Mouse (Mus musculus): ENCODE results near the gene Clstn3. TPM values are rescaled to one million over a fixed set of nuclear protein-coding genes. Genes with fewer than 3 reads are reported as not detected.

The Clstn3 gene
- polyA plus RNA-seq, 1 experiment = 0.31 TPM

- H3K9me3 ChIP-seq (ENCODE audit: control insufficient read depth, low read length) = no peaks in the 10 kb centered on the region
- no peak overlapping the region for H3K4me3 ChIP-seq (replicated peaks)
- H3K4me1 ChIP-seq (ENCODE audit: control insufficient read depth) = peaks cover 25% of the 10 kb centered on the region
- H3K27me3 ChIP-seq (ENCODE audit: control insufficient read depth) = no peaks in the 10 kb centered on the region
- H3K36me3 ChIP-seq (ENCODE audit: control insufficient read depth) = peaks cover 2% of the 10 kb centered on the region
- no peak for TF ChIP-seq GATA1 (IDR thresholded peaks at IDR 0.05; ENCODE audit: low read length)
- no peak for TF ChIP-seq TAL1 (IDR thresholded peaks at IDR 0.05; ENCODE audit: low read length)
These were observed 18.6 kb downstream of the Clstn3 start for GRCm38 (mm10) chr6:124446024-124446423.

- TF ChIP-seq GATA1 (IDR thresholded peaks at IDR 0.05; ENCODE audit: low read length) (no peak), TAL1 (IDR thresholded peaks at IDR 0.05; ENCODE audit: low read length) (no peak)
- peaks cover 2% of the 10 kb centered on the region; the same call in 1 of the 2 replicates for H3K4me1 ChIP-seq (ENCODE audit: control insufficient read depth)
- H3K36me3 ChIP-seq (ENCODE audit: control insufficient read depth) = no peaks in the 10 kb centered on the region
- no peaks in the 10 kb centered on the region for H3K27me3 ChIP-seq (ENCODE audit: control insufficient read depth)
- no peaks in the 10 kb centered on the region for H3K9me3 ChIP-seq (ENCODE audit: control insufficient read depth, low read length)
- no peak overlapping the region for H3K4me3 ChIP-seq (replicated peaks)
These were observed 21.3 kb downstream of the Clstn3 start for GRCm38 (mm10) chr6:124443338-124443737.

GRCm38 (mm10) chr6:124436245-124436644 is 28.3 kb downstream of the Clstn3 start:
- TF ChIP-seq GATA1 (IDR thresholded peaks at IDR 0.05; ENCODE audit: low read length) (no peak), TAL1 (IDR thresholded peaks at IDR 0.05; ENCODE audit: low read length) (no peak)
- no peaks in the 10 kb centered on the region; the same call in 1 of the 2 replicates for H3K36me3 ChIP-seq (ENCODE audit: control insufficient read depth)

DNA sequence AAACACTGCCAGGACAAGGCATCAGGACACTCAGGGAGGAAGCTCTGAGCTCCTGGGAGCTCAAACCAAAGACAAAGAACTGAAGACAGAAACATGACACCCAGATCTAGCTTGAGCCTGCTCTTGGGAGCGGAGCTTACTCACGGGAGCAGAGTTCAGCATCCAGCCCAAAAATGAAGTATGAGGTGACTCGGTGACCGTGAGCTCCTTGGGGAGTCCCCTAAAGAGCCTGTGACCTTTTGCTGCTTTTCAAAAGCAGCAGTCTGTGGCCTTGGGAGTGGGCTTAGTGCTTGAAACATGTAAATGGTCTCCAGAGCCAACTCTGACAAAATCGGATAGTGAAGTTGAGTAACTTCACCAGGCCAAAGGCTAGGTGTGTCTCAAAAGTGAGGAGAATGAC is 29.4 kb downstream of the Clstn3 start:
- Histone ChIP-seq H3K4me3 (replicated peaks) (no peak overlapping the region), H3K36me3 (ENCODE audit: control insufficient read depth) (no peaks in the 10 kb centered on the region; the same call in 1 of the 2 replicates), H3K9me3 (ENCODE audit: control insufficient read depth, low read length) (no peaks in the 10 kb centered on the region), H3K4me1 (ENCODE audit: control insufficient read depth) (no peaks in the 10 kb centered on the region), H3K27me3 (ENCODE audit: control insufficient read depth) (no peaks in the 10 kb centered on the region)
- TF ChIP-seq TAL1 (IDR thresholded peaks at IDR 0.05; ENCODE audit: low read length) = no peak
- no peak for TF ChIP-seq GATA1 (IDR thresholded peaks at IDR 0.05; ENCODE audit: low read length)

More at GRCm38 (mm10) chr6:124436245-124436644, 28.3 kb downstream of the Clstn3 start:
- Histone ChIP-seq H3K27me3 (ENCODE audit: control insufficient read depth) (no peaks in the 10 kb centered on the region), H3K4me1 (ENCODE audit: control insufficient read depth) (no peaks in the 10 kb centered on the region), H3K4me3 (replicated peaks) (no peak overlapping the region), H3K9me3 (ENCODE audit: control insufficient read depth, low read length) (no peaks in the 10 kb centered on the region)

DNA sequence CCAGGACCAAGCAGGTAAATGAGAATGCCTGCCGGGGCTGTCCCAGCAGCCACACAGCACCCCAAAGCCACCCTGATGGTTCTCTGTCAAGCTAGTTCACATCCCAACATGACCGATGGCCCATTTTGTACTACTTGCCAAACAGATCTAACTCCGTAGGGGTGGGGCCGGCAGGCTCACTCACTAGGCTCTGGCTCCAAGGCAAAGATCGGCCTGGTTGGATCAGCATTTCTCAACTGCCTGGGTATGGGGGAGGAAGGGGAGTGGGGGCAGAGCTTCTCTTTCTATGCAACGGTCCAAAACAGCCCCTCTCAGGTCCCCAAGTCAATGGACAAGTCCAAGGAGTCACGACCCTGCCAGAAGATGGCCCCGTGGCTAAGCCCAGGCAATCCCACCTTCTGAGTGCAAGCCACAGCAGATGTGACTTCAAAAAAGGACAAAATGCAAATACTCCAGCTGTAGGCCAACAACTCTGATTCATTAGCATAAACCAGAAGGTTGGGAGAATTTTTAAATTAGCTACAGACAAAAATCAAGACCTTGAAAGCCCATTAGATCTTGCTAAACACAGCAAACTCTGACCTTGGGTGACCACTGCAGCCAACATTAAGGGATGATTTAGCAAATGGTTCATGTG is 30.8 kb downstream of the Clstn3 start:
- no peaks in the 10 kb centered on the region; the same call in 1 of the 2 replicates for H3K36me3 ChIP-seq (ENCODE audit: control insufficient read depth)
- H3K9me3 ChIP-seq (ENCODE audit: control insufficient read depth, low read length) = no peaks in the 10 kb centered on the region
- H3K4me3 ChIP-seq (replicated peaks) = no peak overlapping the region
- H3K4me1 ChIP-seq (ENCODE audit: control insufficient read depth) = no peaks in the 10 kb centered on the region; the same call in 1 of the 2 replicates
- no peaks in the 10 kb centered on the region for H3K27me3 ChIP-seq (ENCODE audit: control insufficient read depth)
- TF ChIP-seq GATA1 (IDR thresholded peaks at IDR 0.05; ENCODE audit: low read length) (no peak), TAL1 (IDR thresholded peaks at IDR 0.05; ENCODE audit: low read length) (no peak)

- H3K4me3 ChIP-seq (replicated peaks) = no peak overlapping the region
- no peaks in the 10 kb centered on the region for H3K9me3 ChIP-seq (ENCODE audit: control insufficient read depth, low read length)
- TF ChIP-seq GATA1 (IDR thresholded peaks at IDR 0.05; ENCODE audit: low read length) = no peak
- no peak for TF ChIP-seq TAL1 (IDR thresholded peaks at IDR 0.05; ENCODE audit: low read length)
- H3K36me3 ChIP-seq (ENCODE audit: control insufficient read depth) = no peaks in the 10 kb centered on the region; the same call in 1 of the 2 replicates
- H3K27me3 ChIP-seq (ENCODE audit: control insufficient read depth) = no peaks in the 10 kb centered on the region
- H3K4me1 ChIP-seq (ENCODE audit: control insufficient read depth) = peaks cover 2% of the 10 kb centered on the region; the same call in 1 of the 2 replicates
These were observed 33.7 kb downstream of the Clstn3 start for GRCm38 (mm10) chr6:124430784-124431495.

- TF ChIP-seq TAL1 (IDR thresholded peaks at IDR 0.05; ENCODE audit: low read length) (no peak), GATA1 (IDR thresholded peaks at IDR 0.05; ENCODE audit: low read length) (no peak)
- H3K4me3 ChIP-seq (replicated peaks) = no peak overlapping the region
- H3K36me3 ChIP-seq (ENCODE audit: control insufficient read depth) = no peaks in the 10 kb centered on the region; the same call in 1 of the 2 replicates
- peaks cover 7% of the 10 kb centered on the region for H3K4me1 ChIP-seq (ENCODE audit: control insufficient read depth)
- no peaks in the 10 kb centered on the region for H3K27me3 ChIP-seq (ENCODE audit: control insufficient read depth)
- H3K9me3 ChIP-seq (ENCODE audit: control insufficient read depth, low read length) = no peaks in the 10 kb centered on the region
These were observed 34.2 kb downstream of the Clstn3 start for GRCm38 (mm10) chr6:124430379-124430778.

DNA sequence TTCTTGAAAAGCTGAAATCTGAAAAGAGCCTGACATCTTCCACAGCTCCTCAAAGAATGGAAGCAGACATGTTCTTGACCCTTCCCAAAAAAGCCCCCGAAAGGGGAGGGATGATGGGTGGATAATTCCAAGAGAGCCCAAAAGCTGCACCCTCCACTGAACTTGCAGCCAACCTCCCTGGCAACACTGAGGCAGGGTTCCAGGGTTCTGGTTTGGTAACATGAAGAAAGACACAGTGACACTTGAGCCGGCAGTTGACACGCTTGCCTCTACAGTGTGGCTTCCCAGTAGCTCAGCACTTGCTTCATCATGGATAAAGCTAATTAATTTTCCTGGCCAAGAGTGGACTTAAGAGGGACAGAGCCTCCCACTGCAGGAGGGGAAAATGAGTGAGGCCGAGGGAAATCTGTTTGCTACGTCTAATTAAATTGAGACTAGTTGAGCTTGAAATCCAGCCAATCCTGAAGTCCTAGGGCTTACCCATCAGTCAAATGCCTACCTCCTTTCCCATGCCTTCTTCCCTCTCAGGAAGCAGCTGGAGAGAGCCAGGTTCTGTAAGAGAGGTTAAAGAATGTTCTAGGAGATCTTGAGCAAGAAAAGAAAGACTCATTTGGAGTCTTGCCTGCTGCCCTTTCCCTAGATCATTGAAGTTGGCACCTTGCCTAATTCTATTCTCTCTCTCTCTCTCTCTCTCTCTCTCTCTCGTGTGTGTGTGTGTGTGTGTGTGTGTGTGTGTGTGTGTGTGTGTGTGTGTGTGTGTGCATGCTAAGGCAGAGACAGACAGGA is 36.6 kb downstream of the Clstn3 start:
- Histone ChIP-seq H3K27me3 (ENCODE audit: control insufficient read depth) (no peaks in the 10 kb centered on the region), H3K36me3 (ENCODE audit: control insufficient read depth) (no peaks in the 10 kb centered on the region; the same call in 1 of the 2 replicates), H3K9me3 (ENCODE audit: control insufficient read depth, low read length) (no peaks in the 10 kb centered on the region), H3K4me3 (replicated peaks) (no peak overlapping the region), H3K4me1 (ENCODE audit: control insufficient read depth) (peaks cover 23% of the 10 kb centered on the region)
- TF ChIP-seq GATA1 (IDR thresholded peaks at IDR 0.05; ENCODE audit: low read length) (no peak), TAL1 (IDR thresholded peaks at IDR 0.05; ENCODE audit: low read length) (no peak)

GRCm38 (mm10) chr6:124427289-124427688 is 37.3 kb downstream of the Clstn3 start:
- Histone ChIP-seq H3K4me1 (ENCODE audit: control insufficient read depth) (peaks cover 23% of the 10 kb centered on the region), H3K9me3 (ENCODE audit: control insufficient read depth, low read length) (no peaks in the 10 kb centered on the region), H3K36me3 (ENCODE audit: control insufficient read depth) (no peaks in the 10 kb centered on the region; the same call in 1 of the 2 replicates), H3K27me3 (ENCODE audit: control insufficient read depth) (no peaks in the 10 kb centered on the region), H3K4me3 (replicated peaks) (no peak overlapping the region)
- TF ChIP-seq TAL1 (IDR thresholded peaks at IDR 0.05; ENCODE audit: low read length) (no peak), GATA1 (IDR thresholded peaks at IDR 0.05; ENCODE audit: low read length) (no peak)
